10 mouse cellular contexts compared by ENCODE assay signal in genomic region chr4:40725554-40725953, GRCm38 (mm10). TPM values are rescaled to one million over a fixed set of nuclear protein-coding genes. Genes with fewer than 3 reads are reported as not detected.
DNase-seq lines count a peak whose midpoint lies in the region; ATAC-seq and TF ChIP-seq lines count a peak whose summit lies in the region.
"Had no signal": no experiment of that assay in that cellular context is flagged by ENCODE, and none has a peak within 500 bp of the region (broad histone marks: within the 10 kb centered on the region; RNA-seq: fewer than 3 reads in every experiment).

No protein-coding gene starts in this region.

- peaks cover 49% of the 10 kb centered on the region for H3K4me1 ChIP-seq in forebrain, embryonic 13.5 days
- H3K4me1 ChIP-seq in liver, embryonic 11.5 days (replicated peaks; ENCODE audit: control insufficient read depth, insufficient read depth, low read length) = peaks cover 37% of the 10 kb centered on the region

- H3K36me3 ChIP-seq in forebrain, embryonic 13.5 days (ENCODE audit: poor library complexity, severe bottlenecking) = peaks cover 60% of the 10 kb centered on the region
- peaks cover 38% of the 10 kb centered on the region for H3K36me3 ChIP-seq in liver, embryonic 11.5 days (ENCODE audit: control insufficient read depth, insufficient read depth, low read length)

- H3K9ac ChIP-seq in forebrain, embryonic 13.5 days = no peak overlapping the region
- H3K9ac ChIP-seq in liver, embryonic 11.5 days (ENCODE audit: low read depth, low read length) = no peak overlapping the region

- H3K4me2 ChIP-seq in forebrain, embryonic 13.5 days = peak overlapping the region; percentile 79
- peak overlapping the region; percentile 93; the same call in 1 of the 2 replicates for H3K4me2 ChIP-seq in liver, embryonic 11.5 days

- no peak for TF ChIP-seq CTCF in layer of hippocampus, adult 2 months (conservative IDR thresholded peaks at IDR 0.05)

- no peak for ATAC-seq in forebrain, embryonic 13.5 days
- no peak for ATAC-seq in liver, embryonic 11.5 days (replicated peaks; ENCODE audit: low FRiP score)

- no peaks in the 10 kb centered on the region for H3K27me3 ChIP-seq in forebrain, embryonic 13.5 days
- H3K27me3 ChIP-seq in liver, embryonic 11.5 days (replicated peaks; ENCODE audit: control insufficient read depth, insufficient read depth, low read length) = no peaks in the 10 kb centered on the region

- no peaks in the 10 kb centered on the region for H3K9me3 ChIP-seq in forebrain, embryonic 13.5 days (replicated peaks)
- H3K9me3 ChIP-seq in liver, embryonic 11.5 days (ENCODE audit: control insufficient read depth, low read length) = no peaks in the 10 kb centered on the region

- no peak for DNase-seq in layer of hippocampus, adult 2 months (ENCODE audit: low spot score in 2 of 2)
- DNase-seq in layer of hippocampus, adult 11-12 months (ENCODE audit: low spot score) = no peak
- DNase-seq in adipocyte (ENCODE audit: low spot score) = peak; percentile 38
- no peak for DNase-seq in liver, embryonic 11.5 days (ENCODE audit: low spot score)
- DNase-seq in thymus, postnatal 36 days = no peak
- no peak for DNase-seq in frontal cortex, postnatal 10 days (ENCODE audit: low spot score in 2 of 2)
- DNase-seq in urinary bladder, adult 18-20 months (ENCODE audit: low spot score in 2 of 2) = no peak
- DNase-seq: kidney, postnatal 10 days; thymus, adult 2 months had no signal

- peak overlapping the region; percentile 100; the same call in 1 of the 2 replicates for H3K4me3 ChIP-seq in layer of hippocampus, adult 2 months
- peak overlapping the region; percentile 87; the same call in 1 of the 2 replicates for H3K4me3 ChIP-seq in forebrain, embryonic 13.5 days
- H3K4me3 ChIP-seq in liver, embryonic 11.5 days (ENCODE audit: low read depth, low read length) = no peak overlapping the region

- no peak overlapping the region for H3K27ac ChIP-seq in layer of hippocampus, adult 2 months
- H3K27ac ChIP-seq in forebrain, embryonic 13.5 days = no peak overlapping the region
- H3K27ac ChIP-seq in liver, embryonic 11.5 days (ENCODE audit: low read depth, low read length) = no peak overlapping the region

RNA-seq across cellular contexts. Expression of gene Dnaja1, which starts 3.6 kb away (rescaled TPM):
- total RNA-seq in layer of hippocampus, adult 2 months (2021) = 100 to 1,000 TPM; 282 to 312 TPM
- 726 and 745 TPM in 2 replicates for polyA plus RNA-seq in forebrain, embryonic 13.5 days (2015; fragmentation: Nextera tagmentation; extraction: Ambion mirVana)
- 389 and 420 TPM in 2 replicates for polyA plus RNA-seq in liver, embryonic 11.5 days (2014; fragmentation: Nextera tagmentation; extraction: Ambion mirVana)

RNA-seq across cellular contexts. Expression of gene Aptx, which starts 22.6 kb away (rescaled TPM):
- 10 to 100 TPM; 26.8 to 29.0 TPM for total RNA-seq in layer of hippocampus, adult 2 months (2021)
- 54.0 and 58.6 TPM in 2 replicates for polyA plus RNA-seq in forebrain, embryonic 13.5 days (2015; fragmentation: Nextera tagmentation; extraction: Ambion mirVana)
- 21.2 and 23.4 TPM in 2 replicates for polyA plus RNA-seq in liver, embryonic 11.5 days (2014; fragmentation: Nextera tagmentation; extraction: Ambion mirVana)

RNA-seq across cellular contexts. Expression of gene Smu1, which starts 32.2 kb away (rescaled TPM):
- total RNA-seq in layer of hippocampus, adult 2 months (2021) = 10 to 100 TPM; 51.4 to 52.3 TPM
- polyA plus RNA-seq in forebrain, embryonic 13.5 days (2015; fragmentation: Nextera tagmentation; extraction: Ambion mirVana) = 165 and 180 TPM in 2 replicates
- 167 and 178 TPM in 2 replicates for polyA plus RNA-seq in liver, embryonic 11.5 days (2014; fragmentation: Nextera tagmentation; extraction: Ambion mirVana)
